Mouse (Mus musculus) cortical plate, adult 2 months (tissue): ENCODE data around the gene Ucn2.

ENCODE experiments used
- CTCF ChIP-seq: fragments of 200-500 bp; IDR thresholded peaks from 2 replicates; pipeline ENCODE4 v1.5.1; 2011; ENCODE audit warnings: mild to moderate bottlenecking, control low read depth, low read length; ENCODE audit not compliant: insufficient read depth; ENCODE audit errors: extremely low read depth
- POLR2A ChIP-seq: fragments of 200-500 bp; IDR thresholded peaks from 2 replicates; pipeline ENCODE4 v1.6.1; 2011; ENCODE audit warnings: mild to moderate bottlenecking, low read length, control low read depth; ENCODE audit not compliant: insufficient read depth; ENCODE audit errors: extremely low read depth

DNA sequence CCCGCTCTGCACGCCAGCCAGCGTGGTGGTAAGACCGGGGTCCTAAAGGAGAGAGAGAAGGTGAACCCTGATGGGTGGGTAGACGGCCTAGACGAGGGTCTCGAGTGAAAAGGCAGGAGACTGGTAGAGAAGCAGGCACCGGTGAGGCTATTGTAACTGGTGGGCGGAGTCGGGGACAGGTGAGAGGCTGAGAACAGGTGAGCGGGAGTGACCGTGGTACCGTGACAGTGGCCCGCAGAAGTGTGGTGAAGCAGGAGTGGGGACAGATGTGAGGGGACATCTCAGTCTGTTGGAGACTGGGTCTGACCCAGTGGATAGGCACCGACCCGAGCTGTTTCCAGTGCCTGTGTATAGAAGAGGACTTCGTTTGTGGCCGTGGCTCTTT, 6.3 kb downstream of the Ucn2 start:
- TF ChIP-seq POLR2A, result no peak
- no peak for TF ChIP-seq CTCF
